Mouse (Mus musculus): Measurements from ENCODE around the gene Gm21616.
"Not testable (repeated sequence)": the region's sequence is repeated elsewhere in the genome, so short reads cannot be mapped to it uniquely, and the experiment has no call there.

Gm21616 gene

GRCm38 (mm10) chrX:125435242-125435641 is at the start of gene Gm21616:
Gm21616 (plus strand) TSS chrX:125435542.
- DNase-seq (ENCODE audit: low read depth, low spot score): not testable (repeated sequence)

Data from brain, adult 2 months (tissue).